Mouse (Mus musculus): ENCODE results near the gene Chrm4. TPM values are rescaled to one million over a fixed set of nuclear protein-coding genes. Genes with fewer than 3 reads are reported as not detected.
A peak's percentile ranks its signal among the peaks of the same experiment; 100 is the strongest.

Chrm4 gene
- total RNA-seq, 2 experiments from 2014 or later, result 0.94 TPM; not detected in 1

- no peak for ATAC-seq (replicated peaks; ENCODE audit: low FRiP score, low TSS enrichment, poor library complexity, severe bottlenecking)
These were observed 7.9 kb downstream of the Chrm4 start for GRCm38 (mm10) chr2:91934826-91935525.

GRCm38 (mm10) chr2:91936154-91936553 lies 9.1 kb downstream of the Chrm4 start:
- ATAC-seq (replicated peaks; ENCODE audit: low FRiP score, low TSS enrichment, poor library complexity, severe bottlenecking), result no peak

DNA sequence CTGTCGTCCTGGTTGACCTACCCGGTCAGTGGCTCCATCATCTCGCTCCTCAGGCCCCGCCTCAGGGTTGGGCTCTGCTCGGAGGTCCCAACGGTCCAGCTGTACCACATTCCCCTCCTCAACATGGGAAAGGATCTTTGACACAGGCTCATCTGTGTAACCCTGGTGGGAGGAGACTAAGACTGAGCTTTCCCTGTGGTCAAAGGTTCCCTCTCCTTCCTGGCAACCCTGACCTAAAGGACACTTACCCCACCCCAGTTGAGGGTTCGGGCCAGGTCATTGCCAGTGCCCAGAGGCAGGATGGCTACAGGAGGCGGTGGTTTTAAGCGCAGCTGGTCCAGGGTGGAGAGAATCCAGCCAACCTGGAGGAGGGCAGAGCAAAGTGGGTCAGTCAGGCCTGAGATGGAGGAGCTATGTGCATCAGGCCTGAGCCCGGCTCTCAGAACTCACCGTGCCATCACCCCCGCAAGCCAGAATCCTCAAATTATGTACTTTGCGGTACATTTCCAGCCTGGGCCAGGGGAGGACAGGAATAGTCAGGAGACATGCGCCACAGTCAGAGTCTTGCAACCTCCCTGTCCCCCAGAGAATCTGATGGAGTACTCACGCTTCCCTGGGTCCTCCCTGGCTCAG lies 12.4 kb downstream of the Chrm4 start:
- no peak for ATAC-seq (replicated peaks; ENCODE audit: low FRiP score, low TSS enrichment, poor library complexity, severe bottlenecking)

DNA sequence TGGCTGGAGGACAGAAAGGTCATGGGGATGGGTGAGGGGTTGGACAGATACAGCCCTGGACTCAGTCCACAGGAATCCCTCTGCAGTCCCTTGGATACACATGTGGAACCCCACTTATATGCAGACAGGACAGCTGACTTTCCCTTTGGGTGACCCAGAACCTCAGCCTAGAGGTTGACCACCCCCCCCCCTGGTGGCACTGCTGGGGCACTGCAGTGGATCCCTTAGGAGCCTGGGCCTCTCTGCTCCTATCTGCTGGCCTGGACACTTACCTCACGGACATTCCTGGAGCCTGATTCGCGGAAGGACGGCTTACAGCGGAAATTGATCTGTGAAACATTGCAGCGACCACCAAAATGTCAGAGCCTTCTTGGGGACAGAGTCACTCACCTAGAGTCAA lies 15.3 kb downstream of the Chrm4 start:
- ATAC-seq (replicated peaks; ENCODE audit: low FRiP score, low TSS enrichment, poor library complexity, severe bottlenecking), result no peak

DNA sequence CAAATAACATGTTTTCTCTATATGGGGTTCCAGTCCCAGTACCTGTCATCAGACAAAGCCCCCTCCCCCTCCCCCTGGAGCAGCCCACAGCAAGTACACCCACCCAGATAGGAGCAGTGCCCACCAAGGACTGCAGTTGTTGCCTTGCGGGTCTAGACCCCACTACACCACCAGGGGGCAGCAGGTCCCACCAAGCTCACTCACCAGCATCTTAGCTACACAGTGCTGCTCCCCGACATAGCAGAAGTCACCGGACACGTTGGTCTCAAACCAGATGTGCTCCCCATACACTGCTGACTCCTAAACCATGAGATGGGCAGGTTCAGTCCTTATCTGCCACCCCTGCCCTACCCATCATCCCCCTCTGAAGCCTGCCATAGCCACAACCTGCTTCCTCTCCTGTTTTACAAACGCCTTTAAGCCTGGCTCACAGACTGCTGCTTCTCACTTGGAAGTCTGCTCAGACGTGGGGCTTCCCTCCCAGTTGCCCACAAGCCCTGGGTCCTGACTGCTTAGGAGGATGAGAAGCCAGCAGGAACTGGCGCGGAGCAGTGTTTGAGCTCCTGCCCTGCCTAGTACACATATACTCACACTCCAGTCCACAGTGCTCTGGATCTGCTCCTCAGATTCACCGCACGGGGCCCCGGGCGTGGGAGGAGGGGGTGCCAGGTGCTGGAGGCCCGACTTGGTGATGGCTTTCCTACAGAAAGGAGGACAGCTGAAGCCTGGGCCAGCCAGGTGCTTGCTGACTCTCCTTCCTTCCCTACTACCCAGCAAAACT lies 17.3 kb downstream of the Chrm4 start:
- ATAC-seq (replicated peaks; ENCODE audit: low FRiP score, low TSS enrichment, poor library complexity, severe bottlenecking), result peak; percentile 40

DNA sequence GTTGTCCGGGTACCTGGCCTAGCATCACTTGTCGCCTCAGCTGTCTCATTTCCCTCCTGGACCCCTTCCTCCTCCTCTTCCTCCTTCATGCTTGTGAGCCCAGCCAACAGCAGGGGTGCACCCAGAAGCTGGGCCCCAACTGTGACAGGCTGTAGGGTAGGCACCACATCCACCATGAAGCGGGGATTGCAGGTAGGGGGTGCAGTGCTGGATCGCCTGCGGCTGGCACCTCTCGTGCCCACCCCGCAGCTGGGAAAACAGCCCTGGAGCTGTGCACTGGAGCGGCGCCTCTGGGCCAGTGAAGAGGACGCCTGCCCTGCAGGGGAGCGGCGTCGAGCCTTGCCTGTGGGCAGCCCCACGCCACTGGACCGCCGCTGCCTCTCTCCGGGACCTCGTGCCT lies 18.4 kb downstream of the Chrm4 start, which contains the start of gene Gm9821:
Gene Gm9821, plus strand, starts transcription at position 221 of the 400 bp plus-strand sequence.
- ATAC-seq (replicated peaks; ENCODE audit: low FRiP score, low TSS enrichment, poor library complexity, severe bottlenecking), result no peak

DNA sequence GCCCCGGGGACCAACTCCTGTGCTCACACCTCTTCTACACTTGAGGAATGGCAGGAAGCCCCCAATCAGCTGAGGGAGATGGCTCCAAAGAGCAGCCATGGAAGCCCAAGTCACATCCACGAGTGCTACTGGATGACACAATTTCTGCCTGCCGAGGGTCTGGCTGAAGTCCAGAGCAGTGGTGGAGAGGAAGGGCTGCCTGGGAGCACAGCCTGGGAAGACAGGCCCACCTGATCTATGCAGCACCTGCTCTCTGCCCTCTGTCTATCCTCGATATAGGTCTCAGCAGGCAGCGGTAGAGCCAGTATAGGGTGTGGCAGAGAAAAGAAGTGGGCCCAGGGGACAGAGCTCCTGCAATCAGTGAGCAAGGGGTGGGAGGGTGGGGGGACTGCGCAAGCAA lies 19.8 kb downstream of the Chrm4 start:
- no peak for ATAC-seq (replicated peaks; ENCODE audit: low FRiP score, low TSS enrichment, poor library complexity, severe bottlenecking)

DNA sequence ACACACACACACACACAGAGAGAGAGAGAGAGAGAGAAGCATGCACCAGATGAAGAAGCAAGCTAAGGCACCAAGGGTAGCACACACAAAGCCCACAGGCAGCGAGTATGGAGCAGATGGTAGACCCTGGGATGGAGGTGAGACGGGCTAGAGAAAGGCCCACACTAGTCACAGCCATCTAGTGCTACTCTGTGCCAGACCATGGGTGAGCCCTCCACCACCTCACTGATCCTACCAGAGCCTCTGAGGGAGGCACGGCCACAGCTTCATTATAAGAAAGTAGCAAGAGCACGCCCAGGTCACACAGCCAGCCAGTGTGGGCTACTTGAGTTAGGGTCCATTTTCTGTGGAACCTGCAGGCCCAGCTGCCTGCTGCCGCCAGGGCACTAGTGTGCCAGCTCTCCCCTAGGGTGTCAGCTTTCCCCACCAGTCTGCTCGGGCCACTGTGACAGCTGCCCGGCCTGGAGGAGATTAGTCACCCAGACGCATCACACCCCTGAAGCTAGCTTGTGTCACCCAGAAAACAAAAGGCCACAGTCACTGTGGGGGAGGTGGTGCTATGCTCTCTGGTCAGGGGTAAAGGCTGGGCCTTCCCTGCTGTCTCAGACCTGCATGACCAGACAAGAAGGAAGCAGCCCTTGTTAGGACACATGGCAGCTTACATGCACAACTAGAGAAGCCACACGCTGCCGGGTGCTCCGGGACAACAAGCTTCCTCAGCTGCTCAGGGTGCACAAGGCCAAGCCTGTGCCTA lies 20.5 kb downstream of the Chrm4 start:
- peak; percentile 43 for ATAC-seq (replicated peaks; ENCODE audit: low FRiP score, low TSS enrichment, poor library complexity, severe bottlenecking)

DNA sequence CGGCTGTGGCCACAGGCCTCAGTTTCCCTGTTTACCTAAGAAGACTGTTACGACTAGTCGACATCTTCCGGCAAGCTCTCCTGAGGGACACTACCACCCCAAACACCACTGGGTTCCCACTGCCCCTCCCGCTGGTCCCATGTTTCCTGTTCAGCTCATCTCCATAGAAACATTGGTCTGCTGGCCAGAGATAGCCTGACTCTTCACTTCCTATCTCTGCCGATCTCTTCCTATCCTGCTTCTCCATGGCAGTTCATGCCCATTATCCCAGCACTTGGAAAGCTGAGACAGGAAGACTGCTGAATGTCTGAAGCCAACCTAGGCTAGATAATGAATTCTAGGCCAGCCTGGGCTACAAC lies 21.1 kb downstream of the Chrm4 start:
- ATAC-seq (replicated peaks; ENCODE audit: low FRiP score, low TSS enrichment, poor library complexity, severe bottlenecking), result 0 out of 2 replicates have a peak, but pooled peaks have one; percentile 5

DNA sequence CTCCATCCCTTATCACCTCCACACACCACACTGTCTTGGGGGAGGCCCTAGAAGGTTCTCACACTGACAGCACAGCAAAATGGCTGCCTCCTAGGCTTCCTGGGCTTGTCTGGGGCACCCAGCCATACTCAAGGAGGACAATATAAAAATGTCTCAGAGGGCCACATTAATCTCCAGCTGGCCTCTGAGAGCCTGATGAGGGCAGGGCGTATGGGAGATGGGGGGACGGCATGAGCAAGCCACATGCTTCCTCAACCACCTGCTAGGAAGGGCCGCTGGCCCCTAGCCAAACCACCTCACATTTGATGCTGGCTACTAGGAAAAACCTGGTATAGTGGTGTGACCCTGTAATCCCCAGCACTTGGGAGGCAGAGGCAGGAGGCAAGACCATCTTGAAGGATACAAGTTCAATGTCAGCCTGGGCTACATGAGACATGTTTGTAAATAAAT lies 21.8 kb downstream of the Chrm4 start:
- peak; percentile 16 for ATAC-seq (replicated peaks; ENCODE audit: low FRiP score, low TSS enrichment, poor library complexity, severe bottlenecking)

DNA sequence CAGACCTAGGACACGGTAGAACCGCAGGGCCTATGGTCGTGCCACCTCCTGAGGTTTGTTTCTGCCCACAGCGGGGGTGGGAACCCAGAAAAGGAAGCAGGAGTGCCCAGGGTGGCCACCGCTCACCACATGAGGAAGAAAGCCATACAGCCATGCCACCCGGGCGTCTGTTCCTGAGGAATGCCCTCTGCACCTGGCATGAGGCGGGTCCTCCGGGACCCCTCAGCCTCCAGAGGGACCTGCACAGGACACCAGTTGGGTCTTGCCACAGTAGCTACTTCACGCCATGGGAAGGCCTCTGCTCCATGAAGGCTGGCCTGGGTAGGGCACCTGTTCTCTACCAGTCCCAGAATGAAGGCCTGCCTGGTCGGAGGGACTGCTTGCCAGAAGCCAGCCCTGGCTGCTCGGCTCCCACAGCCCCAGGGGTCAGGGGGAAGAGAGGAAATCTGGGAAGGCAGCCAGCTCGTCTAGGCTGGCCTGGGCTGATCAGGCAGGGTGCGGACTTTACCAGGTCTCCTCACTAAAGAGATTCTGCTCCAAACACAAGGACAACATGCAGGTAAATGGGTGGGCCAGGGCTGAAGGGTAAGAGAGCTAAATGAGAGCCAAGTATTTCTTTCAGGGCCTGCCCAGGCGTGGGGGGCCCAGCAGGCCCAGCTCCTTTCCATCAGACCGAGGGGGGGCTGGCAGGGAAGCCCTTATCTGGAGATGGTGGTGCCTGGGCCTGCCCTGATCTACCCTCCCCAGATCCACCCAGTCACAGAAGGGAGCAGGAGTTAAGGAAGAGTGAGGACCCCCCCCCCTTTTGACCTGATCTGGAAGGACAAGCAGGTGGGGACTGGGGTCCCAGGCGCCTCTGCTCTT lies 22.6 kb downstream of the Chrm4 start:
- ATAC-seq (replicated peaks; ENCODE audit: low FRiP score, low TSS enrichment, poor library complexity, severe bottlenecking), result peak; percentile 48

DNA sequence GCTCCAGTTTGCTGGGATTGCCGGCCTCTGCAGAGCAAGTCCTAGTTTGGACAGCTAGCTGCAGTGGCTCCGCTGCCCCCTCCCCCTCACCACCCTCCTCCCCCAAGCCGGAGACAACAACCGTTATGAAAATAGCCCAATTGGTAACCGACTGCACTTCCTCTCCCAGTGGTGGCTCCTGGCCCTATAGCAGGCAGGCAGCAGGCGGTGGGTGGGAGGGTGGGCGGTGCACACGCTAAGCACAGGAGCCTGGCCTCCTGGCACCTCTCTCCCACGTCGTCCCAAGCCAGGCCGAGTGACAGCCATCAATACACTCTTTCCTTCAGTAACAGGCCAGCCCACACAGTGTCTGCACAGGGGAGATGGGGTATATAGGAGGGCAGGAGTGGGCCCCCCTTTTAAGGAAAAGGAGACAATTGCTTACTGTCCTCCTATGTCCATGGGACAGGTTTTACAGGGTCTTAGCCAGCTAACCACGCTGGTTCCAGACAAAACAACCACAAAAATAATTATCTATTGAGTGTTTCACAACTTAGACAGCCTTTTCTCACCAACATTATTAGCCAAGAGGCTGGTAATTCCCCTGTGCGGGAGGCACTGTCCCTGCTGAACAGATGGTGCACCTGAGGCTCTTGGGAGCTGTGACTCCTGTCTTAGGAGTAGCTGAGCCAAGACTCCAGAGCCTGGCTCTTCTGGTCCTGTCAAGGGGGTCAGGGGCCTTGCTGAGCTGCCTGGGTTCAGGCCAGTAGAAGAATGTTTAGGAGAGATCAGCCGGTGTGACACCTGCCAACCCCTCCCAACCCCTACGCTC lies 23.4 kb downstream of the Chrm4 start:
- peak; percentile 54 for ATAC-seq (replicated peaks; ENCODE audit: low FRiP score, low TSS enrichment, poor library complexity, severe bottlenecking)

DNA sequence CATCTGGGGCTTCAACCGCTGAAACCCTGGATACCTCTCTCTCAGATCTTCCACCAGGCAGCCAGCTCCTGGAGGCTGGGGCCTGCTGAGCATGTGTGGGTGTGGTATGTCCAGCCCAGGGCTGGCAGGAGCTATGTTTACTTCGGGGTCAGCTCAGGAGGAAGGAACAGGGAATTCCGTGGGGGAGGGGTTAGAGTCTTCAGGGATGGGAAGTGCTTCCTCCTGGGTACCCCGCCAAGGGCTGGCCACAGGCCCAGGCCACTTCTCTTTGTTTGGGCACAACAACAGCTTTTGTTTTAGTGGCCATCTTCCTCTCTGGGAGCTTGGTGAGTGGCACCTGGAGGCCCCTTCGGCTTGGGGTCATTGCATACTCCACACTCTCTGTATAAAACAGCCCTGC lies 26.8 kb downstream of the Chrm4 start:
- ATAC-seq (replicated peaks; ENCODE audit: low FRiP score, low TSS enrichment, poor library complexity, severe bottlenecking), result no peak

GRCm38 (mm10) chr2:91955121-91955591 lies 28.1 kb downstream of the Chrm4 start:
- ATAC-seq (replicated peaks; ENCODE audit: low FRiP score, low TSS enrichment, poor library complexity, severe bottlenecking), result no peak

DNA sequence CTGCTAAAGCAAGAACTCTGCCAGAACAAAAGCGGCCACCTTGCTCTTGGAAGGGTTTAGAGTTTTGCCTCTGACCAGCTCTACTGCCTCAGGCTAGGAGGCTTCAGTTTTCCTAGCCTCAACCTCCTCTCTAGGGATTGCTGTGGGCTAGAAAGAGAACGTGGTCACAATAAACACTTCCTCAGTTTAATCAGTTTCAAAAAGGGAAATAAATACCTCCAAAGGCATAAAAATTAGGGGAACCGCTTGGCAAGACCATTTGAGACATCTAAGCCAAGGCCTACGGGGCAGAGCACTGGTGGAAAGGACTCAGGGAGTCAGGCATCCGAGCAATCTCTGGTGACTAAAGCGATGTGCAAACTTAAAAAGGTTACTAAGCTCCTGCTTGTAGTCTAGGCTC lies 28.8 kb downstream of the Chrm4 start:
- ATAC-seq (replicated peaks; ENCODE audit: low FRiP score, low TSS enrichment, poor library complexity, severe bottlenecking), result no peak

DNA sequence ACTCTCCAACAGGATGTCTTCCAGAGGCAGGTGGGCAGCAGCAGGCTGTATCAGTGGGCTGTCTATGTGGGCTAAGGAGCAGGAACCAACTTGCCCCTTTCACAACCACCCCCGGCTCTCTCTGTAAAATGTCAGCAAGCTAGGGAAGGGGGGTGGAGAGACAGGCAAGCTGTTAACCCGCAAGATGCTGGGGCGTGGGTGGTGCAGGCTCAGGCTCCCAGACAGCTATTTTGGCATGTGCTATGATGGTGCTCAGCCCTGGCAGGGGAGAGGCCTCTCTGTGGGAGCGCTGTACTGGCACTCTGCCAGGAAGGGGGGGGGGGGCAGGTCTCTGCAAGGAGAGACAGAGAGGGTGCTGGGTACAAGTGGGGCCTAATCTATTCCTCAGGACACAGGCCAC lies 30.0 kb downstream of the Chrm4 start:
- peak; percentile 37 for ATAC-seq (replicated peaks; ENCODE audit: low FRiP score, low TSS enrichment, poor library complexity, severe bottlenecking)

DNA sequence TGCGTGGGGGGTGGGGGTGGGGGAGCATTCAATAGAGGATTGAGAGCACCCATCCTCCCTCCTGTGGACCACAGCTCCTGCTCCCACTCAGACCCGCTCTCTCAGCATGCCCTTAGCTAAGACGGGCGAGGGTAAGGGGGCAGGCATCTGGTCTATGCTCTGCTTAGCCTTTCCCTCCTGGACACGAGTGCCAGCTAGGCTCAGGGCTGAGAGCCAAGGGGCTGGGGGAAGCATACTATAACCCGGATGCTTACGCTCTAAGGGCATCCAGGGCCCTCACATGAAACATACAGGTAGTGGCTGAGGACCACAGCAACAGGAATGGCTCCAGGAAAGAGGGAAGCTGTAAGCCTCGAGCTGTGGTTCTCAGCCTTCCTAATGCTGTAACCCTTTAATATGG lies 31.0 kb downstream of the Chrm4 start:
- ATAC-seq (replicated peaks; ENCODE audit: low FRiP score, low TSS enrichment, poor library complexity, severe bottlenecking), result no peak

All from megakaryocyte-erythroid progenitor cell, adult 5-6 weeks (primary cell).